Mouse (Mus musculus): ENCODE results near the gene Gsc.

DNA sequence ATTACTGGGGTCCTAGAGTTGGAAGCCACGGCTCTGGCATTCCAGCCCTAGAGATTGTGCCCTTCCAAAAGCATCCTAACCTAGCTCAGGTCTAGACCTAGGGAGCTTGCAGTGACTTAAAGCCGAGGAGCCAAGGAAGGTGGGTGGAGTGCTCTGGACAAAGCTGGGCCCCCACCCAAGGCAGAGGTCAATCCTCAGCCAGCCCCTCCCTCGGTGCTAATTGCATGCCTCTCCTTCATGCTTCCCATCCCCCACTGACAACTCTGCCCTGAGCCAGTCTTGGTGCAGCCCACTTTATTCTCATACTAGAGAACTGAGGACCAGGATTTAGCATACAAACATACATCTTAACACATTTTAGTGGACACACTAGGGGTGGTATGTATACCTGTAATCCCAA is 12.0 kb upstream of the Gsc start:
- TF ChIP-seq CTCF (IDR thresholded peaks at IDR 0.05; ENCODE audit: low read depth) (no peak), EP300 (IDR thresholded peaks at IDR 0.05; ENCODE audit: low read depth) (no peak)
